In the genomic region with DNA sequence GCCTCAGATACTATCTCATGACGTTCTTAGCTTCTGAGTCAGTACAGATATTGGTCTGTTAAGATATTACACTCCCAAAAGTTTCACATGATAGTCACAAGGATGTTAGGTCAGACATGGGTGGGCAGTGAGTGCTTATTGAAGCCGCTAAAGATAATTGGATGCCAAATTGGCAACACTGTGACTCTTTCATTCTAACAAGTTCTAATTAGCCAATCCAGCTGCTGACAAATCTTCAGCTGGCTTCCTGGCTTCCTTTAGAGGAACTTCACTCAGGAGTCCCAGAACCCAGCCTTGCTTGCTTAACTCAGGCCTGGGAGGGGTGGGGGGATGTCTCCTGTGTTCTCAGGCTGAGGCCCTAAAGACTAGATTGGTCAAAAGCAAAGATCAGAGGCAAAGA, we compare ENCODE assay signal across 13 mouse cellular contexts. TPM values are rescaled to one million over a fixed set of nuclear protein-coding genes. Genes with fewer than 3 reads are reported as not detected.
DNase-seq lines count a peak whose midpoint lies in the region; ATAC-seq and TF ChIP-seq lines count a peak whose summit lies in the region.
"Had no signal": no experiment of that assay in that cellular context is flagged by ENCODE, and none has a peak within 500 bp of the region (broad histone marks: within the 10 kb centered on the region; RNA-seq: fewer than 3 reads in every experiment).

No protein-coding gene starts in this region.

- TF ChIP-seq CTCF in lung, postnatal 0 days (IDR thresholded peaks at IDR 0.05), result no peak

- H3K9me3 ChIP-seq in lung, postnatal 0 days (ENCODE audit: low read length), result no peaks in the 10 kb centered on the region
- no peaks in the 10 kb centered on the region for H3K9me3 ChIP-seq in heart, embryonic 16.5 days (replicated peaks; ENCODE audit: control insufficient read depth, low read length)
- H3K9me3 ChIP-seq: embryonic facial prominence, embryonic 13.5 days had no signal

- peak; percentile 48 for ATAC-seq in lung, postnatal 0 days
- ATAC-seq in heart, embryonic 16.5 days (replicated peaks; ENCODE audit: extremely low read depth, insufficient read depth, low FRiP score), result peak; percentile 23; the same call in 1 of the 2 replicates
- peak; percentile 81 for ATAC-seq in monocyte, adult 5-6 weeks (replicated peaks; ENCODE audit: insufficient number of reproducible peaks, low FRiP score, low TSS enrichment, poor library complexity, severe bottlenecking)
- ATAC-seq: forebrain, postnatal 0 days had no signal

- H3K4me3 ChIP-seq in lung, postnatal 0 days (ENCODE audit: low read depth, low read length), result no peak overlapping the region
- H3K4me3 ChIP-seq in heart, embryonic 16.5 days (ENCODE audit: low read length), result no peak overlapping the region
- H3K4me3 ChIP-seq: embryonic facial prominence, embryonic 13.5 days had no signal

- H3K36me3 ChIP-seq in lung, postnatal 0 days (ENCODE audit: insufficient read depth, low read length), result no peaks in the 10 kb centered on the region
- H3K36me3 ChIP-seq in heart, embryonic 16.5 days (ENCODE audit: control insufficient read depth, insufficient read depth), result no peaks in the 10 kb centered on the region
- H3K36me3 ChIP-seq: embryonic facial prominence, embryonic 13.5 days had no signal

- peak; percentile 14; the same call in 1 of the 2 replicates for TF ChIP-seq EP300 in lung, postnatal 0 days (IDR thresholded peaks at IDR 0.05)

- DNase-seq in lung, postnatal 0 days (ENCODE audit: low spot score), result peak; percentile 82
- DNase-seq in lung, postnatal 25 days (ENCODE audit: low spot score), result no peak
- peak; percentile 36 for DNase-seq in adipocyte (ENCODE audit: low spot score)
- no peak for DNase-seq in yolk sac, embryonic 10.5 days (ENCODE audit: low spot score)
- no peak for DNase-seq in gastrocnemius, adult 8-10 months (ENCODE audit: low spot score in 2 of 2)
- DNase-seq in left cerebral cortex, adult 9 months (ENCODE audit: low spot score in 2 of 2), result no peak
- DNase-seq: cerebellum, postnatal 25 days; forebrain, postnatal 0 days; retina, postnatal 1 day; thymus, postnatal 36 days had no signal

- no peak overlapping the region for H3K9ac ChIP-seq in lung, postnatal 0 days (replicated peaks; ENCODE audit: low read depth)
- H3K9ac ChIP-seq in heart, embryonic 16.5 days (ENCODE audit: low read length), result no peak overlapping the region
- H3K9ac ChIP-seq: embryonic facial prominence, embryonic 13.5 days; forebrain, postnatal 0 days had no signal

- H3K27ac ChIP-seq in lung, postnatal 0 days (ENCODE audit: low read length), result no peak overlapping the region
- no peak overlapping the region for H3K27ac ChIP-seq in heart, embryonic 16.5 days (ENCODE audit: low read length)
- H3K27ac ChIP-seq: embryonic facial prominence, embryonic 13.5 days had no signal

- WGBS in lung, postnatal 0 days, result 67% methylated on average over 2 of the region's 2 CpGs
- WGBS in heart, embryonic 16.5 days, result 47% methylated on average over 2 of the region's 2 CpGs

- no peaks in the 10 kb centered on the region for H3K27me3 ChIP-seq in lung, postnatal 0 days (replicated peaks; ENCODE audit: insufficient read depth, low read length)
- H3K27me3 ChIP-seq in heart, embryonic 16.5 days (ENCODE audit: control insufficient read depth, insufficient read depth, low read length), result no peaks in the 10 kb centered on the region
- H3K27me3 ChIP-seq: embryonic facial prominence, embryonic 13.5 days had no signal

- no peaks in the 10 kb centered on the region for H3K4me1 ChIP-seq in lung, postnatal 0 days (ENCODE audit: insufficient read depth, low read depth, low read length)
- peaks cover 2% of the 10 kb centered on the region; the same call in 1 of the 2 replicates for H3K4me1 ChIP-seq in heart, embryonic 16.5 days (ENCODE audit: control insufficient read depth, insufficient read depth, low read length)

- H3K4me2 ChIP-seq in lung, postnatal 0 days (replicated peaks; ENCODE audit: low read depth, low read length), result no peak overlapping the region
- no peak overlapping the region for H3K4me2 ChIP-seq in heart, embryonic 16.5 days (ENCODE audit: low read depth, low read length)
- H3K4me2 ChIP-seq: embryonic facial prominence, embryonic 13.5 days had no signal

RNA-seq across cellular contexts. Expression of a gene that starts 9.5 kb away (rescaled TPM):
- 10.3 and 12.2 TPM in 2 replicates for polyA plus RNA-seq in lung, postnatal 0 days (2015; fragmentation: Nextera tagmentation; extraction: Ambion mirVana)
- polyA plus RNA-seq in heart, embryonic 16.5 days (2015; fragmentation: Nextera tagmentation; extraction: Ambion mirVana), result 8.1 and 8.3 TPM in 2 replicates
- total RNA-seq in monocyte, adult 5-6 weeks (2017), result 107 to 198 TPM (median 140 TPM) in 3 replicates
- total RNA-seq in gastrocnemius, adult 8-10 months (2022), result 10 to 100 TPM in 1 of 4 experiments, 1 to 10 TPM in 3; 6.2 to 13.3 (median 8.8) TPM

Comparison
In these comparisons a context has a peak if more than half of its experiments do, and no peak if none do; other contexts are left out.
1. DNase-seq: peak in lung, postnatal 0 days (single experiment) and adipocyte (single experiment); none in lung, postnatal 25 days (single experiment), yolk sac, embryonic 10.5 days (single experiment), gastrocnemius, adult 8-10 months (0 of 2) and left cerebral cortex, adult 9 months (0 of 2).
2. ATAC-seq: peak in every context shown above with its lines; median percentile 81 in monocyte, adult 5-6 weeks; 48 in lung, postnatal 0 days; 23 in heart, embryonic 16.5 days.